Mouse (Mus musculus): ENCODE measurements around the gene Vmn1r7. TPM values are rescaled to one million over a fixed set of nuclear protein-coding genes. Genes with fewer than 3 reads are reported as not detected.
"Not testable (repeated sequence)": the region's sequence is repeated elsewhere in the genome, so short reads cannot be mapped to it uniquely, and the experiment has no call there.

Vmn1r7 gene
- total RNA-seq (2017), result 0.58 TPM in 1 of 3 replicates, not detected in the others

GRCm38 (mm10) chr6:57025224-57025623 lies at the start of gene Vmn1r7:
Vmn1r7 (minus strand) TSS chr6:57025324.
- not testable (repeated sequence) for ATAC-seq (replicated peaks; ENCODE audit: insufficient number of reproducible peaks, low FRiP score, low TSS enrichment, poor library complexity, severe bottlenecking)

GRCm38 (mm10) chr6:57066487-57066886 lies 41.4 kb upstream of the Vmn1r7 start, which contains the start of gene Vmn1r9:
Vmn1r9 (plus strand) TSS chr6:57066787.
- no peak for ATAC-seq (replicated peaks; ENCODE audit: insufficient number of reproducible peaks, low FRiP score, low TSS enrichment, poor library complexity, severe bottlenecking)

- no peak for ATAC-seq (replicated peaks; ENCODE audit: insufficient number of reproducible peaks, low FRiP score, low TSS enrichment, poor library complexity, severe bottlenecking)
Observed at GRCm38 (mm10) chr6:57063730-57064129, 38.6 kb upstream of the Vmn1r7 start.

- no peak for ATAC-seq (replicated peaks; ENCODE audit: insufficient number of reproducible peaks, low FRiP score, low TSS enrichment, poor library complexity, severe bottlenecking)
Observed at GRCm38 (mm10) chr6:57034674-57035073, 9.6 kb upstream of the Vmn1r7 start.

GRCm38 (mm10) chr6:57031984-57032383 lies 6.9 kb upstream of the Vmn1r7 start, which contains the start of gene Vmn1r8:
Vmn1r8 (plus strand) TSS chr6:57032284.
- ATAC-seq (replicated peaks; ENCODE audit: insufficient number of reproducible peaks, low FRiP score, low TSS enrichment, poor library complexity, severe bottlenecking), result no peak

- no peak for ATAC-seq (replicated peaks; ENCODE audit: insufficient number of reproducible peaks, low FRiP score, low TSS enrichment, poor library complexity, severe bottlenecking)
Observed at GRCm38 (mm10) chr6:56996943-56997342, 28.2 kb downstream of the Vmn1r7 start, which contains the start of gene Vmn1r6. Vmn1r6 (plus strand) TSS chr6:56997243.

Other genes with a start within 250 kb of the Vmn1r7 start
- 75.5 to 79.5 TPM (median 77.3 TPM) in 3 replicates for gene Kbtbd2, start 227.5 kb downstream of the Vmn1r7 start, total RNA-seq (2017)
- 0.29 to 1.2 TPM (median 0.32 TPM) in 3 replicates for gene Fkbp9, start 193.3 kb downstream of the Vmn1r7 start, total RNA-seq (2017)
- gene Nt5c3, start 101.4 kb downstream of the Vmn1r7 start, total RNA-seq (2017), result 38.6 to 88.2 TPM (median 56.0 TPM) in 3 replicates
- gene Vmn1r4, start 101.3 kb downstream of the Vmn1r7 start, total RNA-seq (2017), result 0.19 TPM in 2 of 3 replicates, not detected in the other
- gene Vmn1r5, start 55.1 kb downstream of the Vmn1r7 start, total RNA-seq (2017), result not detected in 3 replicates
- not detected in 3 replicates for gene Vmn1r6, start 28.1 kb downstream of the Vmn1r7 start, total RNA-seq (2017)
- gene Vmn1r8, start 7.0 kb upstream of the Vmn1r7 start, total RNA-seq (2017), result not detected in 3 replicates
- gene Vmn1r9, start 41.5 kb upstream of the Vmn1r7 start, total RNA-seq (2017), result not detected in 3 replicates
- not detected in 3 replicates for gene Vmn1r10, start 84.1 kb upstream of the Vmn1r7 start, total RNA-seq (2017)
- gene Vmn1r11, start 108.1 kb upstream of the Vmn1r7 start, total RNA-seq (2017), result not detected in 3 replicates
- not detected in 3 replicates for gene Vmn1r12, start 131.6 kb upstream of the Vmn1r7 start, total RNA-seq (2017)
- 0.10 TPM in 1 of 3 replicates, not detected in the others for gene Vmn1r13, start 178.0 kb upstream of the Vmn1r7 start, total RNA-seq (2017)
- not detected in 3 replicates for gene Vmn1r14, start 206.4 kb upstream of the Vmn1r7 start, total RNA-seq (2017)
- gene Vmn1r15, start 232.6 kb upstream of the Vmn1r7 start, total RNA-seq (2017), result not detected in 3 replicates